Mouse (Mus musculus): ENCODE measurements around the gene Stk11.
"Not testable (repeated sequence)": the region's sequence is repeated elsewhere in the genome, so short reads cannot be mapped to it uniquely, and the experiment has no call there.

Gene Stk11

DNA sequence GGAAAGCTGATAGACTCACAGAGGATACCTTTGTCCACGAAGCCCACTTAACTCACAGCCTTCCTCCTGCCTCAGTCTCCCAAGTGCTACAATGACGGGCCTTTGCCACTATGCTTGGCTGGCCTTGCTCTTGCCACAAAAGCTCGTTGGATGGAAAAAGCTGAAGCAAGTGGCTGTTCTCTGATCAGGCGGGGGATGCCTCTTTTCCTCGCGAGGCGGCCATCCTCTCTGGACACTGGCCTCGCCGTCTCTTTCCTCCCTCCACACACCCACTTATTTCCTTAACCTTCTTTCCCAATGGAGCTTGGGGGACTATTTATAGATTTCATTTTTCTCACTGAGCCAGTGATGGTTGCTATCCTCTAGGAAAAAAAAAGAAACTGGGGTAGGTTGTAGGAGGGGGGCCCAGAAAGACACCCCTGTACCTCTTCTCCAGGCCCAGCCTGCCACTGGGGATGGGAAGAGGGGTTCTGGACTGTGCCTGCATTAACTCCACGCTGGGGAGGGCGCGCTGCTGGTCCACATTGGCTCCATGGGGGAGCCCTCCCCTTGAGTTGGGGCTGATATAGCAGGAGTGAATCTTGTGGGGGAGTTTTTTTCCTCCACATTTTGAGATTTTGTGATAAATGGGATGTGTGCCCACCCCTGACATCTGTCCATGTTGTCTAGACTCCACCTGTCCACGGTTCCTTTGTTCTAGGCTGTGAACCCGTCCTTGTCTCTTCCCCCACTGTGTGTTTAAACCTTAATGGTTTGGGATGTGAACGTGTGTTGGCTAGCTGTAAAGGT, 41.7 kb downstream of the Stk11 start:
- DNase-seq (ENCODE audit: low read depth) = no peak

GRCm38 (mm10) chr10:80158307-80158986, 42.8 kb downstream of the Stk11 start:
- DNase-seq (ENCODE audit: low read depth) = peak; percentile 77

DNA sequence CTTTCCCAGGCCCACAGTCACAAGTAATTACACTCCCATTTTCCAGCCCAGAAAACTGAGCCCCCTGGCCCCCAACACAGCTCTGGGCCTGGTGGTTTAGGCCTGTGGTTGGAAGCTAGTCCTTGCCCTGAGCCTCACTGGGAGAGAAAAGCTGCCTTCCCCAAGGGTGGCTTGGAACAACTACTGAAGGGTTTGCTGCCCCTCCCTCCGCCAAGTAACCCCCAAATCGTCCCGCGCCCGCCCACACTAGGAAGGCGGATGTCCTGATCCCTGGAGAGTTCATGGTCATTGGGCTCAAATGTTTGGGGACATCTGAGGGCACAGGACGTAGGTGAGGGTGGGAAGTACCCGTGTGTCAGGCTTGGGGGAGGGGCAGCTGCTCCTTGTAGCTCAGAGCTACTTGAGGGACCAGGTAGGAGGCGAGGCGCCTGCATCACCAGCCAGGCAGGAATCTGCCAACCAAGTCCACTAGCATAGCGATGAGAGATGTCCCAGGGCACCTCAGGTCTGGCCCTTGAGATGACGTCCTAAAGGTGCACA, 43.5 kb downstream of the Stk11 start:
- DNase-seq (ENCODE audit: low read depth) = peak; percentile 56

DNA sequence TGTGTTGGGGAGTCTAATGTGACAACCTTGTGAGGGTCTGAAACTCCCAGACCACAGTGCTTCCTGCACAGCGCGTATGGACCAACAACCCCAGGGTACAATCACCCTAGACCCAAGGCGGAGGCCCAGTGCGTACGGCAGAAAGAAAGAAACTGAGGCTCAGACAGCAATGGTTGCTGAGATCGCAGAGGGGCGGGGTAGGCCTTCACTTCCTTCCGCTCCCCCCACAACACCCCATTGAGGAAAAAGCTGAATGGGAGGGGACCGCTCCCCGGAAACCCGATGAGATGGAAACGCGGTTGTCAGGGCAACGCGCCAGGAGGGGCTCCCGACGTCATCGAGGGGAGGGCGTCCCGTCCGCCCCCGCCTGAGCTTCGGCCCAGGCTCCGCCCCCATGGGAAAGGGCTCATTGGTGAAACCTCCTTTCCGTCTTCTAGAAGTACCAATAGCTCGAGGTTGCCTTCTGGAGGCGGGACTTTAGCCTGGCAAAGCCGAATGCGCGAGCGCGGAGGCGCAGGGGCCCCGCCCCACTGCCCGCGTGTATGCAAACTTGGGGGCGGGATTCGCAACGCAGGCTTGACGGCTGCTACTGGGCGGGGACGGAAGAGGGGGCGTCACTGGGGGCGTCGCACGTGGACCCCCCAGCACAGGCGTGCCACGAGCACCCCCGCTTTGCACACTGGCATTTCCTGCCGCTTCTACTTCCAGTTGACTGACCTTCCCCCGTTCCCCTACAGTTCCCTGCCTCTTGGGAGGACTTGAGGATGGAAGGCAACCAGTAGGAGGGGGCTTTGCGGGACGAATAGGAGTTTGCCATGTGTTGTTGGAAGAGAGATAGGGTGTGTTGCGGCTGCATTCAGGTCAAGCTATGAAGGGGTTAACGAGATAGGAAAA, 44.2 kb downstream of the Stk11 start:
- peak; percentile 100 for DNase-seq (ENCODE audit: low read depth)

DNA sequence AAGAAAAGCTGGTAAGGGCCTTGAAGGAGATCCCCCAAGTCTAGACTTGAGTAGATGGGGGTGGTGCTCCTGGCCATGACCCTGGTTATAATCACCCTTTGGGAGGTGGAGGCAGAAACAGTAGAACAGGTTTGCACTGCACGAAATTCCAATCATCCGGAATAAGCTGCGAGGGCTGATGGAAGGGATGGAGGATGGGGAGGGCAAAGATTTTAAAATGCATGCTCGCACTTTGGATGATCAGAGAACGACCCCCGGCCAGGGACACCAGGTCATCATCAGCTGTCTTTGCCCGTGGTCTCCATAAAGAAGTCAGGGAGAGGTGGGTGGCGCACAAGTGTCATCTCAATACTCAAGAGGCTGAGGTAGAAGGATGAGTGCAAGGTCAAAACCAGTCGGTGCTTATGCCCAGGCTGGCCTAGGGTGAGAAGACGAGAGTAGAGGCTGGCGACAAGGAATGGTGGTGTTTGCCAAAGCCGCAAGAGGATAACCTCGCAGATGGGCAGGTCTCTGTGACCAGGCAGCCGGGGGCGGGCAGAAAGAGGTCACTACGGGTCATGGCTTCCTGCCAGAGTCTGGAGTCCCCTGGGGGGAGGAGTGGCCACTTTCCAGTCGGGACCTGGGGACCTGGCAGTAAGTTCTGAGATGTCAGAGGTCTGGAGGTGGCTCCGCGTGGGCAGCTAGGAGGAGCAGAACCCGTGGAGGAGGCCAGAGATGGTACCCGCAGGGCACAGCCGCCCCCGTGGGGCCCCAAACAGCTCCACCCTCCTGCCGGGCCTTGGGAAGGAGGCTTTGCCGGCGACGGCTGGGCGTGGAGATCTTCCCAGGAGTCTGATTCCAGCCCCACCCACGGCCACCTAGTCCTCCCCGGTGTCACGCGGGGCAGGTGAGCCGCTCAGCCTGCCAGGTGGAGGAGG, 45.1 kb downstream of the Stk11 start:
- peak; percentile 86 for DNase-seq (ENCODE audit: low read depth)

- DNase-seq (ENCODE audit: low read depth) = peak; percentile 85
Measured at GRCm38 (mm10) chr10:80161522-80162242, 46.1 kb downstream of the Stk11 start.

DNA sequence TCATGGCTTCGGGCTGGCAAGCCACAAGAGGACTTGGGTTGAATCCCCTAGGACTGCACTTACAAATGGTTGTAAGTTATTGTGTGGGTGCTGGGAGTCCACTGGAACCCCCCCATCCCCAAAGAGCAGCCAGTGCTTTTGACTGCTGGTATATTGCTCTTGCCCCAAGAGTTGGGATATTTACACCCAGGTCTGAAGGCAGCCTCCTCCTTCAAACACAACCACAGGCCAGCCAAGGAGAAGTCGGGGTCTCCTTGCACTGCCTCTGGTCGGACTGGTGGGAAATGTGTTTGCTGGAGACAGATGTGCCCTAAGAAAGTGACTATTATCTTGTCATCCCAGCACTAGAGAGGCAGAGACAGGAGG, 46.6 kb downstream of the Stk11 start:
- no peak for DNase-seq (ENCODE audit: low read depth)

DNA sequence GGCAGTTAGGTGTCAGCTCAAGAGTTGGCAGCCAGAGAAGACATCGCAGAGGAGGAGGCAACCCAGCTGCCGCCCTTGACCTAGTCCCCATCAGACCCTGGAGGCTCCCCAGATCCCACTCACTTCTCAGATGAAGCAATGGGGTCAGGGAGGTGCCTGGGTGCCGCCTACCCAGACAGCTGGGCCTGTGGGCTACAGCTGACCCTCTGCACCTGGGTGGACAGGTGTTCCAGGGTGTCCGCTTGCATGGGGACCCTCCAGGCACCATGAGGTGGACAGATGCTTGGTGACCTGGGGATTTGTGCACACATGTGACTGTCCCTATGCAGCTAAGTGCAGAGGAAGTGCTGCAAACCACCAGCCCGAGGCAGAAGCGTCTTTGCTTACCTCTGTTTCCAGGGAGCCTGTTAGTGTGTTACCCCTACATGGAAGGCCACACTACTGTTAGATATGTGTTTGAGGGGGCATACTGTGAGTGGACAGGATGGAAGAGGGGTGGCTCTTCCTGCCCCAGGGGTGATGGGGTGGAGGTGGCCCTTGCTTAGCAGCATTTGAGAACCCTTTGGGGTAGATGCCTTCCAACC, 47.2 kb downstream of the Stk11 start:
- no peak for DNase-seq (ENCODE audit: low read depth)

- peak; percentile 93 for DNase-seq (ENCODE audit: low read depth)
Measured at GRCm38 (mm10) chr10:80163721-80164120, 48.1 kb downstream of the Stk11 start.

- peak; percentile 72 for DNase-seq (ENCODE audit: low read depth)
Measured at GRCm38 (mm10) chr10:80164161-80164997, 48.8 kb downstream of the Stk11 start.

- peak; percentile 98 for DNase-seq (ENCODE audit: low read depth)
Measured at GRCm38 (mm10) chr10:80164998-80165344, 49.4 kb downstream of the Stk11 start.

DNA sequence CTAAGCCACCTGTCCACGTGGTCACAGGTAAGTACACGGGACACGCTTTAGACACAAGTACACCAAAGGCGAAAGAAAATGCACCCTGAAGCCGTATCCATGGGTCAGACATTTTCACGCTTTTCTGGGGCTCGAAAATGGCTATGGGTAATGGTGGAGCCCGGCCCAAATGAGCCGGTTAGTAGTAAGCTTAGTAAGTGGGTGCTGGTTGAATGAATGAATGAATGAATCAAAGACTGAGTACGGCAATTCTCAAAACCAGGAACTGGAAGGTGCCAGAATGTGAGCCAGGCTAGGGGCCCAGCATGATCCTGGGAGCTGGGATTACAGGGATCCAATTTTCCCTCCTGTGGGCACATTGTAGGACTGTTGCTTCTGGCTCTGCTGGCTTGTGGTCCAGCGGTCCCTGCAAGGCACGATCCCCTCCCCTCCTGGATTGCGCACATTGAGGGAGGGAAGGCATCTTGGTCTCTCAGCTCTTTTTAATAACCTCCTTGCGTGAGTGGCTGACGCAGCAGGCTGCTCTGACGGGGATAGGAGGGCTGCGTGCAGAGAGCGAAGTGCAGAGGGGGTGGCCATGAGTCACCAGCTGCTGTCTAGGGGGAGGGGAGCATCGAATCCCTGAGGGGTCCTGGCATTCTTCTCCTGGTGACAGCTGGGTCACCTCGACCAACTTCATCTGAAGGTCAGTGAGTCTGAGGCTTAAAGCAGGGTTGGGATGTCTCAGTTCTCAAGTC, 50.0 kb downstream of the Stk11 start, which contains the start of gene Cirbp:
Gene Cirbp, plus strand, starts transcription at position 594 of the 737 bp plus-strand sequence.
- DNase-seq (ENCODE audit: low read depth) = peak; percentile 87

DNA sequence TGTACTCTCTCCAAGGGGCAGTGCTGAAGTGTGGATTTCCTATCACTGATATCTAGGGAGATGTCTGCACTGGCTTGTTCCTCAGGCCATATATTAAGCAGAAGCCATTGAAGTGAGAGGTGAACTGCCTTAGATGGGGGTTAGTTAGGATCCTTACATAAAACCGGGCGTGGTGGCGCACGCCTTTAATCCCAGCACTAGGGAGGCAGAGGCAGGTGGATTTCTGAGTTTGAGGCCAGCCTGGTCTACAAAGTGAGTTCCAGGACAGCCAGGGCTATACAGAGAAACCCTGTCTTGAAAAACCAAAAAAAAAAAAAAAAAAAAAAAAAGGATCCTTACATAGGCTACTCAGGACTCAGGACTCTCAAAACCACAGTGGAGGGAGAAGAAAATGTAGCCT, 50.5 kb downstream of the Stk11 start:
- not testable (repeated sequence) for DNase-seq (ENCODE audit: low read depth)

GRCm38 (mm10) chr10:80167460-80168037, 51.9 kb downstream of the Stk11 start:
- peak; percentile 100 for DNase-seq (ENCODE audit: low read depth)

DNA sequence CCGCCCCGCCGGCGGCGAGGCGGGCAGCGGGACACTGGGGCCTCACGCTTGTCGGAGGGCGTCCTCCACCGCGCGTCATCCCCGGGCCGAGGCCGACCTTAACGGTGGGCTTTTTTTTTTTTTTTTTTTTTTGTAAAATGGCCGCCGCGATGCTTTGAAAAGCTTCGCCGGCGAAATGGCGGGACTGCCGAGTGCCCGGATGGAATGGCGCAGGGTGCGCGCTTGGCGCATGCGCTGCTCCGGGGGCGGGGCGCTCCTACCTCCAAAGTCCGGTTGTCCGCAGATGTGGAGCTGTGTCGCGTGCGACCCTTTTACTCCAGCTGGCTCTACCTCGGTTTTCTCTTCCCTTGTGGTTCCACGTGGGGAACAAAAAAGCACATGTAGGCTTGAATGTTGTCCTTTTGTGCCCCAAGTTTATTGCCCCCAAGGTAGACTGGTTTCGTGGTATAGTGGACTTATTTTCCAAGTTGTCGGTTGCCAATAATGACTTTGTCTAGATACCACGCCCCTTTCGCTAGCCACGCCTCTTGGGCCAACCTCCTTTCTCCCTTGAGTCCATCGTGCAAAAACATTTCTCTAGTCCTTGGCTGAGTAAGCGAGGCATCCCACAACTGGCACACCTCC, 52.5 kb downstream of the Stk11 start:
- peak; percentile 98 for DNase-seq (ENCODE audit: low read depth)

- DNase-seq (ENCODE audit: low read depth) = no peak
Measured at GRCm38 (mm10) chr10:80169070-80169469, 53.5 kb downstream of the Stk11 start.

- no peak for DNase-seq (ENCODE audit: low read depth)
Measured at GRCm38 (mm10) chr10:80169651-80170050, 54.0 kb downstream of the Stk11 start.

DNA sequence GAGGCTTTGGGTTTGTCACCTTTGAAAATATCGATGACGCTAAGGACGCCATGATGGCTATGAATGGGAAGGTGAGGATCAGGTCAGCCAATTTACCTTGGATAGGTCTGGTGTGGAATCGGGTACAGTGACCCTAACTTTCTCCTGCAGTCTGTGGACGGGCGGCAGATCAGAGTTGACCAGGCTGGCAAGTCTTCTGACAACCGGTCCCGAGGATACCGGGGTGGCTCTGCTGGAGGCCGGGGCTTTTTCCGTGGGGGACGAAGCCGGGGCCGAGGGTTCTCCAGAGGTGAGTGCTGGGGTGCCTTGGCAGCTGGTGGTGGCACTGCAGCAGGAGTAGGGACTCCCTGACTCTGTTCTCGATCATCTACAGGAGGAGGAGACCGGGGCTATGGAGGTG, 54.4 kb downstream of the Stk11 start:
- DNase-seq (ENCODE audit: low read depth) = no peak
